Mouse (Mus musculus): ENCODE measurements around the gene Ppp1r14a. TPM values are rescaled to one million over a fixed set of nuclear protein-coding genes. Genes with fewer than 3 reads are reported as not detected.
A peak's percentile ranks its signal among the peaks of the same experiment; 100 is the strongest.

Gene Ppp1r14a
- total RNA-seq, 2 experiments from 2014 or later: not detected

- no peak for ATAC-seq (ENCODE audit: poor library complexity, severe bottlenecking)
Measured at GRCm38 (mm10) chr7:29327087-29327486, 38.0 kb downstream of the Ppp1r14a start.

GRCm38 (mm10) chr7:29328984-29329383, 39.9 kb downstream of the Ppp1r14a start:
- no peak for ATAC-seq (ENCODE audit: poor library complexity, severe bottlenecking)

- ATAC-seq (ENCODE audit: poor library complexity, severe bottlenecking): no peak
Measured at GRCm38 (mm10) chr7:29334156-29334555, 45.0 kb downstream of the Ppp1r14a start.

- ATAC-seq (ENCODE audit: poor library complexity, severe bottlenecking): no peak
Measured at GRCm38 (mm10) chr7:29335276-29335675, 46.2 kb downstream of the Ppp1r14a start.

- no peak for ATAC-seq (ENCODE audit: poor library complexity, severe bottlenecking)
Measured at GRCm38 (mm10) chr7:29335841-29336671, 46.9 kb downstream of the Ppp1r14a start.

- no peak for ATAC-seq (ENCODE audit: poor library complexity, severe bottlenecking)
Measured at GRCm38 (mm10) chr7:29336795-29337319, 47.7 kb downstream of the Ppp1r14a start.

- ATAC-seq (ENCODE audit: poor library complexity, severe bottlenecking): no peak
Measured at GRCm38 (mm10) chr7:29337766-29338165, 48.7 kb downstream of the Ppp1r14a start.

GRCm38 (mm10) chr7:29338351-29338919, 49.3 kb downstream of the Ppp1r14a start:
- ATAC-seq (ENCODE audit: poor library complexity, severe bottlenecking): no peak

- ATAC-seq (ENCODE audit: poor library complexity, severe bottlenecking): peak; percentile 49; the same call in 1 of the 2 replicates
Measured at GRCm38 (mm10) chr7:29338984-29339679, 50.0 kb downstream of the Ppp1r14a start.

- no peak for ATAC-seq (ENCODE audit: poor library complexity, severe bottlenecking)
Measured at GRCm38 (mm10) chr7:29340247-29340646, 51.1 kb downstream of the Ppp1r14a start.

GRCm38 (mm10) chr7:29340838-29341237, 51.7 kb downstream of the Ppp1r14a start:
- no peak for ATAC-seq (ENCODE audit: poor library complexity, severe bottlenecking)

GRCm38 (mm10) chr7:29341722-29342121, 52.6 kb downstream of the Ppp1r14a start:
- no peak for ATAC-seq (ENCODE audit: poor library complexity, severe bottlenecking)

GRCm38 (mm10) chr7:29342489-29343092, 53.5 kb downstream of the Ppp1r14a start:
- ATAC-seq (ENCODE audit: poor library complexity, severe bottlenecking): no peak

Other genes with a start within 250 kb of the Ppp1r14a start
- 0.52 and 0.78 TPM in 2 replicates for gene Ryr1, start 164.1 kb upstream of the Ppp1r14a start, total RNA-seq (2015)
- gene Ryr1, start 164.1 kb upstream of the Ppp1r14a start, total RNA-seq (2017): 0.69 and 0.92 TPM in 2 replicates
- 75.1 and 80.4 TPM in 2 replicates for gene Rasgrp4, start 154.5 kb upstream of the Ppp1r14a start, total RNA-seq (2015)
- gene Rasgrp4, start 154.5 kb upstream of the Ppp1r14a start, total RNA-seq (2017): 25.6 and 58.0 TPM in 2 replicates
- 26.5 and 26.7 TPM in 2 replicates for gene Fam98c, start 133.1 kb upstream of the Ppp1r14a start, total RNA-seq (2015)
- gene Fam98c, start 133.1 kb upstream of the Ppp1r14a start, total RNA-seq (2017): 24.0 and 24.2 TPM in 2 replicates
- gene Ggn, start 119.1 kb upstream of the Ppp1r14a start, total RNA-seq (2015): 0.80 and 0.91 TPM in 2 replicates
- gene Ggn, start 119.1 kb upstream of the Ppp1r14a start, total RNA-seq (2017): 0.29 and 0.81 TPM in 2 replicates
- gene Spred3, start 118.9 kb upstream of the Ppp1r14a start, total RNA-seq (2015): 0.66 and 1.3 TPM in 2 replicates
- gene Spred3, start 118.9 kb upstream of the Ppp1r14a start, total RNA-seq (2017): 0.77 and 0.94 TPM in 2 replicates
- gene Psmd8, start 108.6 kb upstream of the Ppp1r14a start, total RNA-seq (2015): 204 and 215 TPM in 2 replicates
- gene Psmd8, start 108.6 kb upstream of the Ppp1r14a start, total RNA-seq (2017): 191 and 207 TPM in 2 replicates
- 1.4 and 3.8 TPM in 2 replicates for gene Catsperg1, start 75.3 kb upstream of the Ppp1r14a start, total RNA-seq (2015)
- 1.2 and 7.5 TPM in 2 replicates for gene Catsperg1, start 75.3 kb upstream of the Ppp1r14a start, total RNA-seq (2017)
- gene Kcnk6, start 56.8 kb upstream of the Ppp1r14a start, total RNA-seq (2015): 9.2 and 10.1 TPM in 2 replicates
- gene Kcnk6, start 56.8 kb upstream of the Ppp1r14a start, total RNA-seq (2017): 14.5 and 14.6 TPM in 2 replicates
- 36.2 and 38.0 TPM in 2 replicates for gene Yif1b, start 51.0 kb upstream of the Ppp1r14a start, total RNA-seq (2015)
- 19.1 and 21.8 TPM in 2 replicates for gene Yif1b, start 51.0 kb upstream of the Ppp1r14a start, total RNA-seq (2017)
- not detected in 2 replicates for gene 2200002D01Rik, start 40.8 kb upstream of the Ppp1r14a start, total RNA-seq (2015)
- gene 2200002D01Rik, start 40.8 kb upstream of the Ppp1r14a start, total RNA-seq (2017): 0.37 and 2.4 TPM in 2 replicates
- gene Spint2, start 7.4 kb upstream of the Ppp1r14a start, total RNA-seq (2015): 6.1 and 7.3 TPM in 2 replicates
- 2.6 and 5.3 TPM in 2 replicates for gene Spint2, start 7.4 kb upstream of the Ppp1r14a start, total RNA-seq (2017)
- gene Dpf1, start 14.6 kb downstream of the Ppp1r14a start, total RNA-seq (2015): not detected in 2 replicates
- not detected in 2 replicates for gene Dpf1, start 14.6 kb downstream of the Ppp1r14a start, total RNA-seq (2017)
- gene Sipa1l3, start 229.3 kb downstream of the Ppp1r14a start, total RNA-seq (2015): 23.3 and 30.2 TPM in 2 replicates
- 6.8 and 11.8 TPM in 2 replicates for gene Sipa1l3, start 229.3 kb downstream of the Ppp1r14a start, total RNA-seq (2017)